Mouse (Mus musculus) kidney, adult 2 months (tissue): Measurements from ENCODE around the gene Urad. TPM values are rescaled to one million over a fixed set of nuclear protein-coding genes. Genes with fewer than 3 reads are reported as not detected.

Experiments
- DNase-seq: peaks from one replicate; pipeline ENCODE4 v3.0.0; 2021
- H3K27ac ChIP-seq: fragments of 200-500 bp; 2 replicates; pipeline ENCODE4 v1.5.1; 2012; ENCODE audit warnings: low read depth, low read length, control low read depth, inconsistent platforms; ENCODE audit not compliant: insufficient read depth
- H3K27me3 ChIP-seq: fragments of 200-500 bp; replicated peaks from 2 replicates; pipeline ENCODE4 v1.6.1; 2012; ENCODE audit warnings: mild to moderate bottlenecking, moderate library complexity, low read length, inconsistent platforms; ENCODE audit not compliant: control insufficient read depth, insufficient read depth
- H3K36me3 ChIP-seq: fragments of 200-500 bp; 2 replicates; pipeline ENCODE4 v1.6.1; 2012; ENCODE audit warnings: mild to moderate bottlenecking, moderate library complexity, low read length, inconsistent platforms; ENCODE audit not compliant: control insufficient read depth, insufficient read depth
- H3K4me1 ChIP-seq: fragments of 200-500 bp; 2 replicates; pipeline ENCODE4 v1.6.1; 2011; ENCODE audit warnings: low read length; ENCODE audit not compliant: control insufficient read depth, insufficient read depth
- H3K4me3 ChIP-seq: fragments of 200-500 bp; 2 replicates; pipeline ENCODE4 v1.5.1; 2011; ENCODE audit warnings: mild to moderate bottlenecking, low read depth, low read length, control low read depth; ENCODE audit not compliant: insufficient read depth
- CTCF ChIP-seq: fragments of 200-500 bp; conservative IDR thresholded peaks from 2 replicates; pipeline ENCODE4 v1.5.1; 2011; ENCODE audit warnings: low read depth, mild to moderate bottlenecking, control low read depth, low read length, moderate library complexity, mixed read lengths; ENCODE audit not compliant: insufficient read depth, insufficient read length
- POLR2A ChIP-seq: fragments of 200-500 bp; IDR thresholded peaks from one replicate; pipeline ENCODE4 v1.6.1; 2011; ENCODE audit warnings: low read depth, low read length, control low read depth
- WGBS: fragments of 180-500 bp; shearing (Covaris S2); methylation state at CpG from one replicate; pipeline ENCODE4 v1.1.7; 2018; 5-methylcytosine and 5-hydroxymethylcytosine counted together
- polyA plus RNA-seq: library from polyadenylated mRNA; depleted of rRNA; stranded (reverse); fragments of >200 nt; gene quantifications from 2 replicates; pipeline ENCODE4 v1.2.3, GENCODE M21; 2012

Urad gene
- polyA plus RNA-seq, 1 experiment: not detected

DNA sequence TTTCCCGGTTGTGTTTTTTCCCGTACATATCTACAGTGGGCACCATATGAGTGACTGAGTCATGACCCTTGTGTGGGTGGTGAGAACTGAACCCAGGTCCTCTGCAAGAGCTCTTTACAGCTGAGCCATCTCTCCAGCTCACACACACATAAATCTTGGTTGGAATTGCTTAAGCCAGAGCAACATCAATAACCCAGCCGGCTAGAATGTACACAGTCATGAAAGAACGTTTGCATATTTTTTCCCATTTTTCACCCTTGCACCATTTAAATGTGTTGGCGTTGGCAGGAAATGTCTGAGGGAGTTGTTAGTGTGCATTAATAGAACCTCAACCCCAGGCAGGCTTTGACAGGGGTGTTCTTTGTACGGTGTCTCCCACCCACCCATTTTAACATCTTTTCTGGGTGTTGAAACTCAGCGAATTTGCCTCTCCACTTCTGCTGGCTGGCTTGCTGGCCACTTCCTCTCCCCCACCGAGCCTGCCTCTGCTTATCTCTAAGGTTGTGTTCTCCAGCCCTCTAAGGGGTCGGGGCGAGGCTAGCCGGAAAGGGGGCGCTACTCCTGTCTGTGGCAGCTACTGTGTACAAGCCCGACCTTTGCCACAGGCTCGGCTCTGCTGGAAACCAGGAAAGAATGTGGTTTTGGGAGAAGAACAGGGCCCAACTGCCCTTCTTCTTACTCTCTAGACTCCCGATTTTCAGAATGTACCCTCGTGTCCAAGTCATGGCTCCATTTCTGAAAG lies 30.3 kb downstream of the Urad start:
- Histone ChIP-seq H3K36me3 (no peaks in the 10 kb centered on the region), H3K4me3 (no peak overlapping the region), H3K27me3 (no peaks in the 10 kb centered on the region), H3K27ac (no peak overlapping the region), H3K4me1 (no peaks in the 10 kb centered on the region)
- DNase-seq: no peak
- TF ChIP-seq POLR2A (no peak), CTCF (no peak)
- WGBS: 31% methylated on average over 16 of the region's 16 CpGs

GRCm38 (mm10) chr5:147284365-147284764 lies 37.9 kb downstream of the Urad start:
- no peak for TF ChIP-seq POLR2A
- no peak; the same call in 1 of the 2 replicates for TF ChIP-seq CTCF
- DNase-seq: no peak
- Histone ChIP-seq H3K27ac (no peak overlapping the region), H3K36me3 (no peaks in the 10 kb centered on the region), H3K4me3 (no peak overlapping the region), H3K27me3 (no peaks in the 10 kb centered on the region), H3K4me1 (no peaks in the 10 kb centered on the region)
- WGBS: 73% methylated on average over 4 of the region's 4 CpGs

- H3K4me3 ChIP-seq: no peak overlapping the region
- no peak overlapping the region for H3K27ac ChIP-seq
- peaks cover 4% of the 10 kb centered on the region; the same call in 1 of the 2 replicates for H3K27me3 ChIP-seq
- no peak for DNase-seq
- H3K36me3 ChIP-seq: no peaks in the 10 kb centered on the region
- no peaks in the 10 kb centered on the region for H3K4me1 ChIP-seq
- 1% methylated on average over 13 of the region's 13 CpGs for WGBS
- no peak for TF ChIP-seq POLR2A
- TF ChIP-seq CTCF: no peak
Measured at GRCm38 (mm10) chr5:147277547-147277925, 44.7 kb downstream of the Urad start.

- 3% methylated on average over 18 of the region's 18 CpGs for WGBS
- TF ChIP-seq POLR2A: no peak
- no peak for TF ChIP-seq CTCF
- no peak overlapping the region for H3K4me3 ChIP-seq
Measured at GRCm38 (mm10) chr5:147276701-147277546, 45.3 kb downstream of the Urad start.

DNA sequence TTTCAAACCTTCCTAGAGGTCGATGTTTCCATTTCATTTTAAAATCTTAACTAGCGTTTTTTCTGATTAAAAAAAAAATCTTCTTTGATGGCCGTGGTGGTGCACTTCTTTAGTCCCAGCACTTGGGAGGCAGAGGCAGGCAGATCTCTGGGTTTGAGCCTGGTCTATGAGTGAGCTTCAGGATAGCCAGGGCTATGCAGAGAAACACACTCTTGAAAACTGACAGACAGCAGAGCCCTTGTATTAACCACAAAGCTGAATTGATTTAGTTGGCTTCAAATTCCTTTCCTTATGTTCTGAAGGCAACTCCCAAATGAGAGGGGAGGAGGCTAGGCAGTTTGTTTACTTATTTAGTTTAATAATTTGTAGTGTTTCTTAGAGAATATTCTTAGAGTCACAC lies 46.5 kb downstream of the Urad start:
- H3K4me3 ChIP-seq: no peak overlapping the region
- 15% methylated on average over 3 of the region's 3 CpGs for WGBS
- no peak for TF ChIP-seq CTCF
- no peak for TF ChIP-seq POLR2A
- no peaks in the 10 kb centered on the region for H3K4me1 ChIP-seq
- no peak for DNase-seq
- H3K36me3 ChIP-seq: no peaks in the 10 kb centered on the region
- no peak overlapping the region for H3K27ac ChIP-seq
- H3K27me3 ChIP-seq: peaks cover 5% of the 10 kb centered on the region; the same call in 1 of the 2 replicates

More at GRCm38 (mm10) chr5:147276701-147277546, 45.3 kb downstream of the Urad start:
- H3K27me3 ChIP-seq: peaks cover 5% of the 10 kb centered on the region; the same call in 1 of the 2 replicates
- H3K4me1 ChIP-seq: no peaks in the 10 kb centered on the region
- H3K27ac ChIP-seq: no peak overlapping the region
- no peaks in the 10 kb centered on the region for H3K36me3 ChIP-seq
- DNase-seq: no peak

DNA sequence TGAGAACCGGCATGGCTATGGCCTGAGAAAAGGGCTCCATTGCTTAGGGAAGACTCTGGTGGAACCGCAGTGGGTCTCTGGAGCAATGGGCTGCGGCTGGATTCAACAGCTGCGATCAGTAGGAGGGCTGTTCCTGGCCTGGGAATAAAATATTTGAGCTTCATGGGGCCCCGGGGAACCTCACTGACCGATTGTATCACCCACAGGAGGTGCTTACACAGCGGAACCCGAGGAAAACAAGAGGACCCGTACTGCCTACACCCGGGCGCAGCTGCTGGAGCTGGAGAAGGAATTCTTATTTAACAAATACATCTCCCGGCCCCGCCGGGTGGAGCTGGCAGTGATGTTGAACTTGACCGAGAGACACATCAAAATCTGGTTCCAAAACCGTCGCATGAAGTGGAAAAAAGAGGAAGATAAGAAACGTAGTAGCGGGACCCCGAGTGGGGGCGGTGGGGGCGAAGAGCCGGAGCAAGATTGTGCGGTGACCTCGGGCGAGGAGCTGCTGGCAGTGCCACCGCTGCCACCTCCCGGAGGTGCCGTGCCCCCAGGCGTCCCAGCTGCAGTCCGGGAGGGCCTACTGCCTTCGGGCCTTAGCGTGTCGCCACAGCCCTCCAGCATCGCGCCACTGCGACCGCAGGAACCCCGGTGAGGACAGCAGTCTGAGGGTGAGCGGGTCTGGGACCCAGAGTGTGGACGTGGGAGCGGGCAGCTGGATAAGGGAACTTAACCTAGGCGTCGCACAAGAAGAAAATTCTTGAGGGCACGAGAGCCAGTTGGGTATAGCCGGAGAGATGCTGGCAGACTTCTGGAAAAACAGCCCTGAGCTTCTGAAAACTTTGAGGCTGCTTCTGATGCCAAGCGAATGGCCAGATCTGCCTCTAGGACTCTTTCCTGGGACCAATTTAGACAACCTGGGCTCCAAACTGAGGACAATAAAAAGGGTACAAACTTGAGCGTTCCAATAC lies 47.8 kb downstream of the Urad start:
- no peak for DNase-seq
- Histone ChIP-seq H3K27me3 (peaks cover 7% of the 10 kb centered on the region), H3K27ac (no peak overlapping the region), H3K4me1 (no peaks in the 10 kb centered on the region), H3K36me3 (no peaks in the 10 kb centered on the region), H3K4me3 (no peak overlapping the region)
- WGBS: 3% methylated on average over 48 of the region's 48 CpGs
- no peak for TF ChIP-seq CTCF
